Mouse (Mus musculus) megakaryocyte, embryonic 14.5 days (primary cell): ENCODE data around the gene Gm20388.

Experiments
- FLI1 ChIP-seq: IDR thresholded peaks from 2 replicates; pipeline ENCODE4 v1.6.1; 2012; ENCODE audit warnings: low read length, inconsistent platforms, mixed read lengths
- GATA1 ChIP-seq: IDR thresholded peaks from 3 replicates; pipeline ENCODE4 v1.6.1; 2012; ENCODE audit warnings: mixed read lengths, low read length, inconsistent platforms, borderline replicate concordance

GRCm38 (mm10) chr8:123499556-123499955 lies 3588.9 kb downstream of the Gm20388 start:
- no peak for TF ChIP-seq GATA1
- no peak for TF ChIP-seq FLI1
